Mouse (Mus musculus) megakaryocyte, embryonic 14.5 days (primary cell): ENCODE measurements around the gene Map3k3. TPM values are rescaled to one million over a fixed set of nuclear protein-coding genes. Genes with fewer than 3 reads are reported as not detected.

Experiments
- H3K27me3 ChIP-seq: replicated peaks from 2 replicates; pipeline ENCODE3; 2012; ENCODE audit warnings: inconsistent platforms
- H3K36me3 ChIP-seq: replicated peaks from 2 replicates; pipeline ENCODE3; 2012; ENCODE audit warnings: low read length, inconsistent platforms, mixed read lengths
- H3K4me1 ChIP-seq: 2 replicates; pipeline ENCODE4 v1.6.1; 2012; ENCODE audit warnings: inconsistent platforms
- H3K4me3 ChIP-seq: replicated peaks from 2 replicates; pipeline ENCODE3; 2012; ENCODE audit warnings: moderate library complexity, mild to moderate bottlenecking, inconsistent platforms
- H3K9me3 ChIP-seq: 2 replicates; pipeline ENCODE4 v1.6.1; 2012; ENCODE audit warnings: inconsistent platforms
- FLI1 ChIP-seq: IDR thresholded peaks from 2 replicates; pipeline ENCODE4 v1.6.1; 2012; ENCODE audit warnings: low read length, inconsistent platforms, mixed read lengths
- GATA1 ChIP-seq: IDR thresholded peaks from 3 replicates; pipeline ENCODE4 v1.6.1; 2012; ENCODE audit warnings: mixed read lengths, low read length, inconsistent platforms, borderline replicate concordance
- polyA plus RNA-seq: library from polyadenylated mRNA; stranded (reverse); fragments of >175 nt; gene quantifications from 2 replicates; pipeline ENCODE4 v1.2.3, GENCODE M21; 2012; ENCODE audit warnings: low replicate concordance; ENCODE audit not compliant: insufficient read depth

Gene Map3k3
- polyA plus RNA-seq, 1 experiment = 1.5 TPM

DNA sequence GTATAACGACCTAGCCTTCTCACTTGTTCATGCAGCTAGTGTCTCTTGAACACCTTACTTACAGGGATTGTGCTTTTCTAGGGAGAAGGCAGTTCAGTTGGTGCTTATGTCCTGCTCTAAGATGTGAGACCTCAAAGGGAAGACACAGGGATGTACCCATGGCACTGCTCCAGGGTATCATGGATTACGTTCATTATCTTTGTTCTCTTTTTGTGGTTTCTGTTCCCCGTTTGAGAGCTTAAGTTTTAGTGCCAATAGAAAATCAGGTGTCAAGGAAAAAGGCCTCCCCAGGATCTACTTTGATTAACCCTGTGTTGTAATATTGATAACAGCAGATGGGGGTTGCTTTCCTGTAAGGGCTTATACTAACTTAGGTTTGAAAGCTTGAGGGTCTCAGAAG lies 10.6 kb upstream of the Map3k3 start:
- no peaks in the 10 kb centered on the region; the same call in 1 of the 2 replicates for H3K4me1 ChIP-seq
- no peak overlapping the region for H3K4me3 ChIP-seq
- no peaks in the 10 kb centered on the region for H3K27me3 ChIP-seq
- H3K9me3 ChIP-seq = no peaks in the 10 kb centered on the region
- no peak for TF ChIP-seq GATA1
- no peak for TF ChIP-seq FLI1
- H3K36me3 ChIP-seq = peaks cover 53% of the 10 kb centered on the region

DNA sequence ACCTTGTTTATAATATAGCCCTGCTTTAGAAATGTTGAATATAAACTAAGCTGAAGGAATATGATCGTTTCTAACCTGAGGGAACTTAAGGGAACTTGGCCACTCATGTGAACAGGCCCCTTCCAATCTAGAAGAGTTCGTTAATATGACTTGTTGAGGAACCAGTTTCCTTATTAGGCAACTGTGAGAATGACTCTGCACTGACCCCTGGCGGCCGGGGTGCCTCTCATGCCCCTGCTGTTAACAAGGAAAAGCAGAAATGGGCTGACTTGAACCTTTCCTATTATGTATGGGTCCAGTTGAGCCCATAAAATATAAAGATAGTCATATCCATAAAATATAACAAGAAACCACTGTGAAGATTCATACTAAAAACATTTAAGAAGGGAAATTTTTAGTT lies 8.1 kb upstream of the Map3k3 start:
- Histone ChIP-seq H3K9me3 (no peaks in the 10 kb centered on the region), H3K4me3 (no peak overlapping the region), H3K36me3 (peaks cover 35% of the 10 kb centered on the region), H3K4me1 (no peaks in the 10 kb centered on the region; the same call in 1 of the 2 replicates), H3K27me3 (peaks cover 7% of the 10 kb centered on the region)
- TF ChIP-seq GATA1 (no peak), FLI1 (no peak)

DNA sequence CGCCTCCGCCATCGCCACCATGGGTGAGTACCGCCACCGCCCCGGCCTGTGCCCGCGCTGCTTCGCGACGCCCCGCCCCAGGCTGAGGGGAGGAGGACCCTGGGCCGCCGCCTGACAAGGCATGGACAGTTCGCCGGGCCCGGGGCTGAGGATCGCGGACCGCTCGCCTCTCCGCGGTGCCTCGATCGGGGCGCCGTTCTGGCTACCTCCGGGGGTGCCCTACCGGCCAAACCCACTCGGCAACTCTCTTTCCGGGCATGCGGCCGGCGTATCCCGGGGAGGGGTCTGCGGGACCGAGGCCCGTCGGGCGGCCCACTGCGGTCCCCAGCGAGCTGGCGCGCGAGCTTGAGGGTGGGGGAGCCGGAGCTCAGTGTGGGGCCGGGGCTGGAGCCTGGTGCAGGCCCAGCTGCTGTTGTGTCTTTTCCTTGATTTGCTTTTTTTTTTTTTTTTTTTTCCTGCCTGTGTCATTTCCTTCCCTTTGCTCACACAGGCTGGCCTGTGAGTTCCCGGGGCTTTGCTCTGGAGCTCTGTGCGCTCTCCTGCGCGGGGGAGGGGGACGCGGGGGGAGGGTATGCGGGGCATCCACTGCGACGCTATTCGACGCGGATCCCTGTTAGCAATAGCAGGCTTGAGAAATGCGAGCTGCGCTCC lies 623 bp downstream of the Map3k3 start:
- Histone ChIP-seq H3K36me3 (no peaks in the 10 kb centered on the region), H3K27me3 (peaks cover 12% of the 10 kb centered on the region), H3K4me1 (peaks cover 44% of the 10 kb centered on the region), H3K4me3 (peak overlapping the region; percentile 97), H3K9me3 (no peaks in the 10 kb centered on the region)
- TF ChIP-seq FLI1 (no peak), GATA1 (no peak)

DNA sequence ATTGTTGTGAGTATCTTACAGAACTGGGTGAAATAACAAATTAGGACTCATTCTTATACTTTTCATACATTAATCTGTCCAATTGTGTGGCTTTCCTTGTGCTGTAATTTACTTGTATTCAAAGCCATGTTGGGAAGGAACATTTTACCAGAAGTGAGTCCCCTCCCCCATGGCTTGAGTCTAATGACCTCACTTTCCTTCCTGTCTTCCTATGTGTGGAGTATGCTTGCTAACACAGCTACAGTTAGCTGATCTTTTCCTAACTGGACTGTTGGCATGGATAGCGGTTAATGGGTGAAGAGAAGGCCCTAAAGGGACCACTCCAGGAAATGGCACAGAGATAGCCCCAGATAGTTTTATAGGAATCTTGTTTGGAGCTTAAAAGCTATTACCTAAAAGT lies 13.8 kb downstream of the Map3k3 start:
- H3K9me3 ChIP-seq = no peaks in the 10 kb centered on the region
- H3K4me3 ChIP-seq = peak overlapping the region; percentile 82

DNA sequence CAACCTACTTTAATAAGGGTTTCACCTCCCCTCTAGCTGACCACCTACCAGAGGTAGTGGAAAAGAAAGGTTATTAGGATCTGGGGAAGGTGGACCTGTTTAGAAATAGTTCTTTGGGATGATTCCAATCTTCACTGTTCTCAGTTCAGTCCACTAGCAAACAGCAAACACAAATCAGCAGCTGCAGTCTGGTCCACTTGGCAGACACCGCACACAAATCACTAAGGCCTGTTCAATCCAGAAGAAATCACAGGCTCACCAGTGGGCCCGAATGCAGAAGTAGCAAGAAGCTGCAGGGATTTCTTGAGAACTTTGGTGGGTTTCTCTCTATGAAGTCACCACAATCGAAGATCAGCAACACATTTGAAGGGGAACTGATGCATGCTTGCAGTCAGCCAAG lies 18.5 kb downstream of the Map3k3 start:
- TF ChIP-seq FLI1 (no peak), GATA1 (no peak)
- Histone ChIP-seq H3K9me3 (no peaks in the 10 kb centered on the region), H3K36me3 (peaks cover 41% of the 10 kb centered on the region), H3K27me3 (no peaks in the 10 kb centered on the region), H3K4me3 (no peak overlapping the region), H3K4me1 (peaks cover 26% of the 10 kb centered on the region)

More for the DNA sequence above, 13.8 kb downstream of the Map3k3 start:
- Histone ChIP-seq H3K36me3 (peaks cover 31% of the 10 kb centered on the region), H3K4me1 (peaks cover 40% of the 10 kb centered on the region), H3K27me3 (no peaks in the 10 kb centered on the region)
- no peak for TF ChIP-seq FLI1
- no peak for TF ChIP-seq GATA1

DNA sequence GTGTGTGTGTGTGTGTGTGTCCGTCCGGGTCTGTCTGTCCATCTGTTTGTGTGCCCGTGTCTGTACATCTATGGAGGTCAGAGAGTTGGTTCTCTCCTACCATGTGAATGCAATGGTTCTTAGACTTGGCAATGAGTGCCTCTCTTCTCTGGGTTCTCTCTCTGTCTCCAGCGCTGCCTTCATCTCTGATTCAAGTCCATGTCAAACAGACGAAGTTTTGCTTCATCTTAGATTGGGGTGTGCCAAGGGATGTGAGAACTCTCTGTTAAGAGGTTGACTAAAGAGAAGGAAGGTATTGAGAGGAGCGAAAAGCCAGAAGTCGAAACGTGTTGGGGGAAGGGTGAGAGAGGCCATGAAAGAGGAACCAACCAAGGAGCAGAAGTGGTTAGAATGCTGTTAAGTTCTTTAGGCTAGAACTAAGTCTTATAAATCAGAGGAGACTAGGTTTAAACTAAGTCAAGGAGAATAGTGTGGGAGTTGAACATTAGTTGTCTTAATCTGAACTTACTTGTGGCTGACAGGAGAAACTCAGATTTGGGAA lies 21.7 kb downstream of the Map3k3 start:
- Histone ChIP-seq H3K4me3 (peak overlapping the region; percentile 17), H3K36me3 (peaks cover 38% of the 10 kb centered on the region), H3K4me1 (peaks cover 17% of the 10 kb centered on the region), H3K27me3 (no peaks in the 10 kb centered on the region), H3K9me3 (no peaks in the 10 kb centered on the region)
- TF ChIP-seq FLI1 = no peak
- no peak for TF ChIP-seq GATA1

DNA sequence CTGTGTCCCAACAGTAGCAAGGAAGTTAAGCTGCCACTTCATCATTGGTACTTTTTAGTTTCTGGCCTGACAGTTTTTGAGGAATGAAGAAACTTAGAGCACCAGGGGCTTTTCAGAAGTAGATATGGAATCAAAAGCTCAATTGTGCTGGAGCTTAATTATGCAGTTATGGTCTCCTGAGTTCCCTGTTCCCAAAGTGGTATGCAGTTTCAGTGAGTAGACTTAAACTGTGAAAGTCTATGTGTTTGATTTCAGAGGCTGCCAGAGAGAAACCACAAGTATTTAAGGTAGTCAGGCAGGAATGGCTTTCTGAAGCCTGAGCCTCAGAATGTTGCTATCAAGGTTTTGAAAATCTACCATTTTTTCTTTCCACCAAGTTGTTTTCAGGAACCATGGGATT lies 27.3 kb downstream of the Map3k3 start:
- H3K36me3 ChIP-seq = peaks cover 51% of the 10 kb centered on the region
- H3K9me3 ChIP-seq = no peaks in the 10 kb centered on the region
- no peaks in the 10 kb centered on the region for H3K27me3 ChIP-seq
- H3K4me3 ChIP-seq = no peak overlapping the region
- peaks cover 17% of the 10 kb centered on the region for H3K4me1 ChIP-seq
- TF ChIP-seq FLI1 (no peak), GATA1 (no peak)

DNA sequence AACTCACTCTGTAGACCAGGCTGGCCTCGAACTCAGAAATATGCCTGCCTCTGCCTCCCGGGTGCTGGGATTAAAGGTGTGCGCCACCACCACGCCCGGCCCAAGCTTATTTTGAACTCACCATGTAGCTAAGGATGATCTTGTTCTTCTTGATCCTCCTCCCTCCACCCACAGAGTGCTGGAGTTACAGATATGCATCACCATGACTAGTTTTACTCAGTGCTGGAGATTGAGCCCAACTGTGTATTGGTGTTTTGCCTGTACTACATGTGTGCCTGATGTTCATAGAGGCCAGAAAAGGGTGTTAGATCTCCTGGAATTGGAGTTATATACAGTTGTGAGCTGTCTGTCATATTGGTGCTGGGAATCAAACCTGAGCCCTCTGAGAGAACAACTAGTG lies 37.8 kb downstream of the Map3k3 start:
- peak overlapping the region; percentile 64 for H3K4me3 ChIP-seq
- peaks cover 58% of the 10 kb centered on the region for H3K36me3 ChIP-seq
- no peak for TF ChIP-seq GATA1
- TF ChIP-seq FLI1 = no peak
- H3K27me3 ChIP-seq = no peaks in the 10 kb centered on the region
- H3K9me3 ChIP-seq = no peaks in the 10 kb centered on the region
- peaks cover 24% of the 10 kb centered on the region for H3K4me1 ChIP-seq

DNA sequence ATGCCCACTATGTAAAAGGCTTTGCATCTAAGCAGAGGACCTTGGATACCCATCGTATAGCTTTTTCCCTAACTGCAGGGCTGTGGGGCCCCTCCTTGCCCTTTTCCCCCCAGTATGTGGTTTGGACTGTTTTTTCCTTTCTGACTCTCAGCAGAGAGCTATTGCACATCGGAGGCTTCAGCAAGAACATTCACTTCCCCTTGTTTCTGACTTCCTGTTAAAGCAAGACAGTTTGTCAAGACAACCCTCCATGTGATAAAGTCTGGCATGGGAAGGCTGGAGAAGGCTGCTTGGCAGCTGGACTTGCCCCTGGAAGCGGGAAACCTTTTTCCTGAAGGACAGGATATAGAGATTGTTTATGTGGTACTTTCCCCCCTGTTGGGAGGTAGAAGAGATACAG lies 38.3 kb downstream of the Map3k3 start:
- no peaks in the 10 kb centered on the region for H3K9me3 ChIP-seq
- TF ChIP-seq FLI1 (no peak), GATA1 (no peak)
- peaks cover 24% of the 10 kb centered on the region for H3K4me1 ChIP-seq
- no peaks in the 10 kb centered on the region for H3K27me3 ChIP-seq
- H3K4me3 ChIP-seq = peak overlapping the region; percentile 80
- peaks cover 52% of the 10 kb centered on the region for H3K36me3 ChIP-seq

DNA sequence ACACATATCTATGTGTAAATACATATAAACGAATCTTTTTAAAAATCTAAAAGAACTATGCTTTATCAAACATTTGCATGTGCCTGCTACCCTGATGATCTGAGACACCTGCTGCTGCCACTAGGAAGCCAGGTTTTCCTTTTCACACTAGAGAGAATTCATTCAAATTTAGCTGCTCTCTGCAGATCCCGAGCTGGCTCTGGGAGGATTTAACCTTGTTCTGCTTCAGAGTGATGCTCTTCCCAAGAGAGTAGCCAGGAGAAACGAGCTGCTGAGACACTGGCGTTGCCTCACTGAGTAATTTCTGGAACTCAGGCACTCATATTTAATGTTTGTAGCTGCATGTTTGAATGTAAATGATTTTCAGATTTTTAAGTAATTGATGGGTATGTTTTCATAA lies 40.4 kb downstream of the Map3k3 start:
- Histone ChIP-seq H3K4me3 (no peak overlapping the region), H3K4me1 (peaks cover 34% of the 10 kb centered on the region), H3K27me3 (no peaks in the 10 kb centered on the region), H3K9me3 (no peaks in the 10 kb centered on the region), H3K36me3 (peaks cover 48% of the 10 kb centered on the region)
- TF ChIP-seq FLI1 (no peak), GATA1 (no peak)
